Mouse (Mus musculus) spleen, adult 2 months (tissue): ENCODE results near the gene Gm45713.

Experiments
- CTCF ChIP-seq: fragments of 200-500 bp; IDR thresholded peaks from 2 replicates; pipeline ENCODE4 v1.5.1; 2011; ENCODE audit warnings: mild to moderate bottlenecking, inconsistent platforms; ENCODE audit not compliant: insufficient read depth, insufficient read length, insufficient replicate concordance; ENCODE audit errors: extremely low read depth
- POLR2A ChIP-seq: fragments of 200-500 bp; IDR thresholded peaks from 2 replicates; pipeline ENCODE4 v1.6.1; 2011; ENCODE audit warnings: low read depth, low read length, inconsistent platforms

- TF ChIP-seq POLR2A: no peak
- no peak for TF ChIP-seq CTCF
Observed at GRCm38 (mm10) chr7:45126844-45127699, 9.0 kb downstream of the Gm45713 start.
